Mouse (Mus musculus) MEL (cell line): ENCODE measurements around the gene Pde4dip.

ENCODE experiments used
- BHLHE40 ChIP-seq: IDR thresholded peaks from 2 replicates; pipeline ENCODE4 v1.6.1; 2012; ENCODE audit warnings: low read depth, mild to moderate bottlenecking, inconsistent platforms, low read length, improper control_type of control experiment, borderline replicate concordance
- EP300 ChIP-seq, 2 experiments: IDR thresholded peaks; 2 replicates each; pipeline ENCODE4 v1.6.1; 2011; ENCODE audit warnings: improper control_type of control experiment in 2 of 2, low read length in 2 of 2, low read depth in 1 of 2, mild to moderate bottlenecking in 1 of 2
- MAZ ChIP-seq: IDR thresholded peaks from 2 replicates; pipeline ENCODE4 v1.6.1; 2012; ENCODE audit warnings: low read depth, mild to moderate bottlenecking, inconsistent platforms, low read length, improper control_type of control experiment
- MEF2A ChIP-seq: IDR thresholded peaks from 2 replicates; pipeline ENCODE4 v1.6.1; 2014; ENCODE audit warnings: low read depth, mild to moderate bottlenecking, inconsistent platforms, low read length, improper control_type of control experiment; ENCODE audit not compliant: poor library complexity, insufficient replicate concordance, severe bottlenecking; ENCODE audit errors: extremely low read depth
- POLR2A ChIP-seq, 2 experiments: IDR thresholded peaks; 2 replicates each; pipeline ENCODE4 v1.6.1; 2011 to 2012; ENCODE audit warnings: low read length in 2 of 2, mild to moderate bottlenecking in 2 of 2, control low read depth in 1 of 2, improper control_type of control experiment in 1 of 2, low read depth in 1 of 2, moderate library complexity in 1 of 2; ENCODE audit not compliant: control insufficient read depth in 1 of 2, insufficient read depth in 1 of 2, poor library complexity in 1 of 2
- POLR2AphosphoS2 ChIP-seq: IDR thresholded peaks from 2 replicates; pipeline ENCODE4 v1.6.1; 2011; ENCODE audit warnings: low read length, improper control_type of control experiment
- RAD21 ChIP-seq: IDR thresholded peaks from 2 replicates; pipeline ENCODE4 v1.6.1; 2011; ENCODE audit warnings: mild to moderate bottlenecking, low read depth, low read length, improper control_type of control experiment
- ZC3H11A ChIP-seq: IDR thresholded peaks from 2 replicates; pipeline ENCODE4 v1.6.1; 2012; ENCODE audit warnings: low read depth, mild to moderate bottlenecking, inconsistent platforms, low read length, improper control_type of control experiment

- TF ChIP-seq MAZ = no peak
- no peak for TF ChIP-seq RAD21
- TF ChIP-seq EP300 (IDR thresholded peaks at IDR 0.05; ENCODE audit: low read depth in 1 of 2, low read length in 2 of 2) = peak; percentile 68 to 82
- no peak for TF ChIP-seq POLR2AphosphoS2
- no peak for TF ChIP-seq POLR2A (IDR thresholded peaks at IDR 0.05; ENCODE audit: control insufficient read depth in 1 of 2, insufficient read depth in 1 of 2, low read depth in 1 of 2, low read length in 2 of 2, poor library complexity in 1 of 2)
- TF ChIP-seq MEF2A = no peak
- TF ChIP-seq ZC3H11A = peak; percentile 18; the same call in 1 of the 2 replicates
- TF ChIP-seq BHLHE40 = peak; percentile 55; the same call in 1 of the 2 replicates
Observed at GRCm38 (mm10) chr3:97831564-97832320, 56.8 kb downstream of the Pde4dip start.
